Mouse (Mus musculus): ENCODE results near the gene Vamp2. TPM values are rescaled to one million over a fixed set of nuclear protein-coding genes. Genes with fewer than 3 reads are reported as not detected.

Gene Vamp2
- total and polyA plus RNA-seq, 2 experiments from 2014 or later: 157 to 591 TPM

DNA sequence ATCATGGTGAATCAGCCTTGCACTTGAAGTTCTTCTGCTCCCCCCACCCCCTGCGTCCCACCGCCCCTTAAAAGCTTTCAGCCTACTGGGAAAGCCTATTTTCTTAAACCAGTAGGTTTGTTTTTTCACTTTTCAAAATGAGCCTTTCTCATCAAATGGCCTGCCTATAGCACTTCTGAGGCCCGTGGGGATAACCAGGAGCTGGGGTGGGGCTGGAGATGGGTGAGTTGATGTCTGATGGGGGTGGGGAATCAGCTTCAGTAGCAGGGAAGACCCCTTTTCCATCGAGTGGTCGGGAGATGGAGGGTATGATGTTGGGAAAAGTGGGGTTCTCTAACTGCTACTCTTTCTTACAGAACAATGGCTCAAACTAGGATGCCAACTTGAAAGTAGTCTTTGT, 28.6 kb downstream of the Vamp2 start:
- H3K9me3 ChIP-seq (ENCODE audit: low read length): no peaks in the 10 kb centered on the region
- ATAC-seq (ENCODE audit: low FRiP score) (no peak), DNase-seq (ENCODE audit: low spot score) (no peak)
- H3K36me3 ChIP-seq (ENCODE audit: insufficient read depth, low read length): no peaks in the 10 kb centered on the region
- H3K27me3 ChIP-seq (ENCODE audit: insufficient read depth, low read length): peaks cover 4% of the 10 kb centered on the region; the same call in 1 of the 2 replicates
- no peak for TF ChIP-seq CTCF (IDR thresholded peaks at IDR 0.05)
- H3K4me1 ChIP-seq (ENCODE audit: insufficient read depth, low read length): peaks cover 21% of the 10 kb centered on the region
- H3K4me2 ChIP-seq (ENCODE audit: low read depth, low read length, poor library complexity, severe bottlenecking): peak overlapping the region; percentile 98
- 56% methylated on average over 5 of the region's 5 CpGs for WGBS
- H3K4me3 ChIP-seq (ENCODE audit: low read depth, low read length): peak overlapping the region; percentile 85; the same call in 1 of the 2 replicates
- no peak overlapping the region for H3K27ac ChIP-seq (ENCODE audit: low read depth, low read length)
- peak overlapping the region; percentile 61; the same call in 1 of the 2 replicates for H3K9ac ChIP-seq (replicated peaks; ENCODE audit: low read length, poor library complexity, severe bottlenecking)

DNA sequence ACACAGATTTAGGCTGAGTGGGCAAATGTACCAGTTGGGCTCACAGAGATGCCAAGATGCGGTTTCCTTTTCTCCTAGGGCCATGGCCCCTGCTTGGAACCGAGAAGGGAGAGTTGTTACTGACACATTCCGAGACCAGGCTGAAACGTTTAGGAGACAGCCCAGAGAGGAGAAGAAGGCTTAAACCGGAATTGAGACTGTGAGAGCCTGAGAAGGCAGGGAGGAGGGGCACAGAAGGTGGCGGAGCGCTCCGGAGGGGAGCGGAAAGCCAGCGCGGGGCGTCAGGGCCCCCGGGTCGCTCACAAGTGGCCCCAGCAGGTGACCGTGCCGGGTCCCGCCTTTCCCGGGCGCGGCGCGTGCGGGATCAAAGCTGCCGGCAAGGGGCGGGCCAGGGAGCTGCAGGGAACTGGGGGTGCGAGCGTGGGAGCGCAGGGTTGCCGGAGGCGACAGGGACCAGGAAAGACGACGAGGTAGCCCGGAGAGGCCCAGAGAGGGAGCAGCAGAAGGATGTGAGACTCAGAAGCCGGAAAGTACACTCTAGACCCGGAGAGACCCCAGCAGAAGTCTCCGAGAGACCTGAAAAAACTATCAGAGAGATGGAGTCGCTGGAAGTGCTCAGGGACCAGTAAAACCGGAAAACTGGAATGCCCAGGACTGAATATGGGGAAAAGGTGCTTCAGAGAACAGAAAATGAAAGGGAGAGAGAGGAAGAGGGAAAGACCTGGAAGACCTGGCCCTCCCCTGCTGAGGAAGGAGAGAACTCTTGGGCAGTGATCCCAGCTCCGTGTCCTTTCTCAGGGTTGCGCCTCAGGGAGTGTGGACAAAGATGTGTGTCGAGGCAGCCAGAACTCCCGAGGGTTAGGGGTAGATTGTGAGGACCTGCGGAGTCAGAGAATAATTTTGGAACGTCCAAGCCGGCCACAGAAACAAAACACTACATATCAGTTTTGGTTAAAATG, 29.7 kb downstream of the Vamp2 start:
- WGBS: under 1% methylated on average over 45 of the region's 45 CpGs
- peak overlapping the region; percentile 98 for H3K4me2 ChIP-seq (ENCODE audit: low read depth, low read length, poor library complexity, severe bottlenecking)

DNA sequence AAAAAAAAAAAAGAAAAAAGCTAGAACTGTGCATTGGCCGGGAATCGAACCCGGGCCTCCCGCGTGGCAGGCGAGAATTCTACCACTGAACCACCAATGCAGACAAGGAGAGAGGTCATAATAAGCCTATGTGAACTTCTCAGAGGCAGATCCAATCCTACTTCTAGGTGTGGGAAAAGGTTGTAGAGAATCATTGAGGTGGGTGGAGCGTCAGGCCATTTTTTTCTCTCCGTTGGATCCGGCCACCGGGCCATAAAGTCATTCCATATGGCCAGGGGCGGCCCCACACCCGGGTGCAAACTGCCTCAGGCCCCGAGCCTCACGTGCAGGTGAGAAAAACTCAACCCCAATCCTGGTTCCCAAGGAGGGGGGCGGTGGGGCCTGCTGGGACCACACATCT, 30.5 kb downstream of the Vamp2 start:
- WGBS: under 1% methylated on average over 15 of the region's 15 CpGs
- no peak for TF ChIP-seq CTCF (IDR thresholded peaks at IDR 0.05)
- Histone ChIP-seq H3K4me2 (ENCODE audit: low read depth, low read length, poor library complexity, severe bottlenecking) (peak overlapping the region; percentile 98), H3K27ac (ENCODE audit: low read depth, low read length) (no peak overlapping the region), H3K9ac (replicated peaks; ENCODE audit: low read length, poor library complexity, severe bottlenecking) (no peak overlapping the region), H3K4me1 (ENCODE audit: insufficient read depth, low read length) (peaks cover 21% of the 10 kb centered on the region), H3K4me3 (ENCODE audit: low read depth, low read length) (peak overlapping the region; percentile 85), H3K27me3 (ENCODE audit: insufficient read depth, low read length) (peaks cover 4% of the 10 kb centered on the region; the same call in 1 of the 2 replicates), H3K9me3 (ENCODE audit: low read length) (no peaks in the 10 kb centered on the region), H3K36me3 (ENCODE audit: insufficient read depth, low read length) (no peaks in the 10 kb centered on the region)
- DNase-seq (ENCODE audit: low spot score) (peak; percentile 91), ATAC-seq (ENCODE audit: low FRiP score) (no peak; the same call in 1 of the 2 replicates)

More for the DNA sequence above, 29.7 kb downstream of the Vamp2 start:
- DNase-seq (ENCODE audit: low spot score): peak; percentile 46
- peaks cover 4% of the 10 kb centered on the region; the same call in 1 of the 2 replicates for H3K27me3 ChIP-seq (ENCODE audit: insufficient read depth, low read length)
- H3K4me3 ChIP-seq (ENCODE audit: low read depth, low read length): peak overlapping the region; percentile 85
- no peak for TF ChIP-seq CTCF (IDR thresholded peaks at IDR 0.05)
- peak overlapping the region; percentile 64 for H3K27ac ChIP-seq (ENCODE audit: low read depth, low read length)
- no peak for ATAC-seq (ENCODE audit: low FRiP score)
- H3K9me3 ChIP-seq (ENCODE audit: low read length): no peaks in the 10 kb centered on the region
- H3K4me1 ChIP-seq (ENCODE audit: insufficient read depth, low read length): peaks cover 21% of the 10 kb centered on the region
- H3K36me3 ChIP-seq (ENCODE audit: insufficient read depth, low read length): no peaks in the 10 kb centered on the region
- peak overlapping the region; percentile 61 for H3K9ac ChIP-seq (replicated peaks; ENCODE audit: low read length, poor library complexity, severe bottlenecking)

DNA sequence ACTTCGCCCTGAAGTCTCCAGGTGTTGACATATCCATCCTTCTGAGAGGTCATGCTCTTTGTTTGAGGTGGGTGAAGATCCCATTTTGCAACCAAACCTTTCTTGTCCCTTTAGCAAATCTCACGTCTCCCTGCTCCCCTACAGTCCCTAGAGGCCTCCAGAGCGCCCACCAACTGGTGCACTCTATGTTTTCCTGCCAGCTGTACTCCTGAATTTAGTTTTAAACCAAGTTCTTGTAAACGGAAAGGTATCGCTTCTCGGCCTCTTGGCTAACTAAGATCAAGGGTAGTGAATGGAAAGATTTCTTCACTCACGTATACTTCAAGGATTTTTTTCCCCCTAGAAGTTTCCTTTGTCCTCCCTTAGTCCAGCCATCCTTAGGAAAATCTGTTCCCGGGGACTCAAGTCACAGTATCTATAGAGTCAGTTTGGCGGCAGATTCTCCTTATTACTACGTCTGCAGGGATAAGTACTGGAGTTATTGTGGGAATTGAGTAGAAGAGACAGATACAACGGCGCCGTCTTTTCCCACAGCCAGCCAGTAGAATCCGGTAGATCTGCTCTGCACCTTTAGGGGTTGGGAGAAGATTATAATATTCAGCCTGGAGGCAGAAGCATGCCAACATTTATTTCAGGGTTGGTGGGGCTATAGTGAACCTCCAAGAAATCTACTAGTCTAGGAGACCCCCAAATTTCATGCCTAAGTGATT, 31.3 kb downstream of the Vamp2 start:
- no peak for DNase-seq (ENCODE audit: low spot score)

DNA sequence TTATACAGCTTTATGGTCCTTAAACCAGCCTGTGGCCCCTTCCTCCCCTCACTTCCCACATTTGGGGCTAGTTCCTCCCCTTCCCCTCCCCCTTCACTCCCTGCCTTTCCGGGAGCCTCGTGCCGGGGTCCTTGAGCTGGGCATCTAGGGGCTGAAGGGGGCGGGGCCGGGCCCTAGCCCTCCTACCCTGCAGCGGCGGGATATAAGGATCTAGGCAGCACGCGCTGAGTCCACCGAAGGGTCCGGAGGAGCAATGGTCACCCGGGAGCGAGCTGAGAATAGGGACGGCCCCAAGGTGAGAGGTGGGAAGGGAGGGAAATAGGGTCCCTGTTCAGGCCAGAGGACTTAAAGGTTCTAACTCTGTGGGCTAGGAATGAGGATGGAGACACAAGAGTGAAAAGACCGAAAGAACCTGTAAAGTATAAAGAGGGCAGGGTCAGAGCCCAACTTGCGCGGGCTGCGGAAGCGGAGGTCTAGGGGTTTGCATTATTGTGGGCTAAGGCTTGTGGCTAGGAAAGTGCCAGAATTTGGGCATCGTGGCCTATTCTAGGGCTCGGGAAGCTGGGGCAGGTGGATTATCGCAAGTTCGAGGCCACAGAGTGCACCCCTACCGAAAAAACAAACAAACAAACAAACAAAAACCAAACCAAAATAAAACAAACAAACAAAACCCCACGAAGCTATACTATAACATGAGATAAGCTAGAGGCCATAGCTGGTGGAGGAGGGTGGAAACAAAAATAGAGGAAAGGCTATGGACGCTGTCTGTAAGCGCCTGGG, 32.1 kb downstream of the Vamp2 start, which contains the start of gene Hes7:
Gene Hes7, plus strand, starts transcription at position 184 of the 780 bp plus-strand sequence.
- H3K4me1 ChIP-seq (ENCODE audit: insufficient read depth, low read length): peaks cover 21% of the 10 kb centered on the region
- H3K27me3 ChIP-seq (ENCODE audit: insufficient read depth, low read length): peaks cover 4% of the 10 kb centered on the region; the same call in 1 of the 2 replicates
- no peaks in the 10 kb centered on the region for H3K36me3 ChIP-seq (ENCODE audit: insufficient read depth, low read length)
- DNase-seq (ENCODE audit: low spot score) (no peak), ATAC-seq (ENCODE audit: low FRiP score) (no peak)
- peak within 1 kb of the TSS; percentile 98 for H3K4me2 ChIP-seq (ENCODE audit: low read depth, low read length, poor library complexity, severe bottlenecking)
- H3K9ac ChIP-seq (replicated peaks; ENCODE audit: low read length, poor library complexity, severe bottlenecking): peak within 1 kb of the TSS; percentile 24; the same call in 1 of the 2 replicates
- peak within 1 kb of the TSS; percentile 85 for H3K4me3 ChIP-seq (ENCODE audit: low read depth, low read length)
- no peak within 1 kb of the TSS for H3K27ac ChIP-seq (ENCODE audit: low read depth, low read length)
- WGBS: 4% methylated on average over 27 of the region's 27 CpGs
- no peaks in the 10 kb centered on the region for H3K9me3 ChIP-seq (ENCODE audit: low read length)
- no peak for TF ChIP-seq CTCF (IDR thresholded peaks at IDR 0.05)

More for the DNA sequence above, 31.3 kb downstream of the Vamp2 start:
- H3K27ac ChIP-seq (ENCODE audit: low read depth, low read length): no peak overlapping the region
- 0 out of 2 replicates have a peak overlapping the region, but pooled peaks have one; percentile 24 for H3K9ac ChIP-seq (replicated peaks; ENCODE audit: low read length, poor library complexity, severe bottlenecking)
- peaks cover 4% of the 10 kb centered on the region; the same call in 1 of the 2 replicates for H3K27me3 ChIP-seq (ENCODE audit: insufficient read depth, low read length)
- H3K4me2 ChIP-seq (ENCODE audit: low read depth, low read length, poor library complexity, severe bottlenecking): peak overlapping the region; percentile 98
- no peak for TF ChIP-seq CTCF (IDR thresholded peaks at IDR 0.05)
- H3K36me3 ChIP-seq (ENCODE audit: insufficient read depth, low read length): no peaks in the 10 kb centered on the region
- ATAC-seq (ENCODE audit: low FRiP score): no peak
- WGBS: 33% methylated on average over 14 of the region's 14 CpGs
- peak overlapping the region; percentile 85 for H3K4me3 ChIP-seq (ENCODE audit: low read depth, low read length)
- no peaks in the 10 kb centered on the region for H3K9me3 ChIP-seq (ENCODE audit: low read length)
- peaks cover 21% of the 10 kb centered on the region for H3K4me1 ChIP-seq (ENCODE audit: insufficient read depth, low read length)
